ENCODE assay signal across 8 mouse cellular contexts in the genomic region with DNA sequence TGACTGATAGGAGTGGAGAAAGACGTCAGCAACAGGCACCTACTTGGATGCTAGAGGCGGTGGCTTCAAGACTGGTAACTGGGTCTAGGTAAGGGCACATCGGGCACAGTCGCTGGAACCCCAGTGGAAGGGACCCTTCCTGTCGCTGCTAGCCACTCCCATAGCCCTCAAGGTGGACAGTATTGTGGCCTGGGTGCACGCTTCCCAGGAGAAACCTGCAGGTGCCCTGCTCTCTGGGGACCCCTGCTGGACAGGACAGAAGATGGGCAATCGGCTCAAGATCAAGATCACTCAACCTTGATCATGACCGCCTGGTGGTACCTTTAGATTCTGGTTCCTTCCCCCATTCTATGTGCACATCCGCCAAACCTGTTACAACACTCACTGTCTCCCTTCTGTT. TPM values are rescaled to one million over a fixed set of nuclear protein-coding genes. Genes with fewer than 3 reads are reported as not detected.
DNase-seq lines count a peak whose midpoint lies in the region; ATAC-seq and TF ChIP-seq lines count a peak whose summit lies in the region.

No protein-coding gene starts in this region.

- no peak overlapping the region for H3K27ac ChIP-seq in cerebellum, adult 2 months (ENCODE audit: insufficient read depth, low read length)
- no peak overlapping the region for H3K27ac ChIP-seq in liver, embryonic 12.5 days
- no peak overlapping the region for H3K27ac ChIP-seq in forebrain, embryonic 11.5 days (ENCODE audit: low read depth, low read length)
- H3K27ac ChIP-seq in hindbrain, embryonic 16.5 days (ENCODE audit: low read depth, low read length) = no peak overlapping the region

- H3K36me3 ChIP-seq in liver, embryonic 12.5 days = no peaks in the 10 kb centered on the region
- no peaks in the 10 kb centered on the region for H3K36me3 ChIP-seq in forebrain, embryonic 11.5 days (ENCODE audit: control insufficient read depth, insufficient read depth, low read length)
- H3K36me3 ChIP-seq in hindbrain, embryonic 16.5 days (ENCODE audit: control insufficient read depth, insufficient read depth, low read length) = no peaks in the 10 kb centered on the region

- WGBS in cerebellum, adult 2 months = 58% methylated on average over 9 of the region's 9 CpGs
- 34% methylated on average over 9 of the region's 9 CpGs for WGBS in liver, embryonic 12.5 days (ENCODE audit: insufficient replicate concordance)
- WGBS in forebrain, embryonic 11.5 days = 56% methylated on average over 9 of the region's 9 CpGs
- 51% methylated on average over 9 of the region's 9 CpGs for WGBS in hindbrain, embryonic 16.5 days

- no peak overlapping the region for H3K4me3 ChIP-seq in cerebellum, adult 2 months (replicated peaks; ENCODE audit: insufficient read depth, low read depth, low read length)
- H3K4me3 ChIP-seq in liver, embryonic 12.5 days = no peak overlapping the region
- no peak overlapping the region for H3K4me3 ChIP-seq in forebrain, embryonic 11.5 days (ENCODE audit: low read depth, low read length)
- no peak overlapping the region for H3K4me3 ChIP-seq in hindbrain, embryonic 16.5 days (ENCODE audit: low read length)

- TF ChIP-seq CTCF in cerebellum, adult 2 months (IDR thresholded peaks at IDR 0.05; ENCODE audit: borderline replicate concordance, insufficient read depth, low read depth, low read length) = peak; percentile 49; the same call in 1 of the 2 replicates

- no peaks in the 10 kb centered on the region for H3K4me1 ChIP-seq in cerebellum, adult 2 months (ENCODE audit: control insufficient read depth, insufficient read depth, low read length)
- 0 out of 2 replicates have a peak, but pooled peaks cover 6% of the 10 kb centered on the region for H3K4me1 ChIP-seq in liver, embryonic 12.5 days
- H3K4me1 ChIP-seq in forebrain, embryonic 11.5 days (replicated peaks; ENCODE audit: control insufficient read depth, insufficient read depth, low read length) = no peaks in the 10 kb centered on the region
- H3K4me1 ChIP-seq in hindbrain, embryonic 16.5 days (ENCODE audit: control insufficient read depth, insufficient read depth, low read depth, low read length) = no peaks in the 10 kb centered on the region

- peak in 1 of 2 experiments; percentile 33 for DNase-seq in cerebellum, adult 2 months
- no peak for DNase-seq in cerebellum, adult 9-10 months
- peak; percentile 48 for DNase-seq in liver
- no peak for DNase-seq in forebrain, embryonic 11.5 days (ENCODE audit: low spot score)

- no peaks in the 10 kb centered on the region for H3K27me3 ChIP-seq in cerebellum, adult 2 months (ENCODE audit: control insufficient read depth, insufficient read depth, low read length)
- peaks cover 48% of the 10 kb centered on the region for H3K27me3 ChIP-seq in liver, embryonic 12.5 days (replicated peaks)
- no peaks in the 10 kb centered on the region for H3K27me3 ChIP-seq in forebrain, embryonic 11.5 days (ENCODE audit: control insufficient read depth, insufficient read depth, low read length)
- no peaks in the 10 kb centered on the region for H3K27me3 ChIP-seq in hindbrain, embryonic 16.5 days (replicated peaks; ENCODE audit: control insufficient read depth, insufficient read depth, low read length)

- H3K9ac ChIP-seq in liver, embryonic 12.5 days = no peak overlapping the region
- no peak overlapping the region for H3K9ac ChIP-seq in forebrain, embryonic 11.5 days (ENCODE audit: low read length)
- no peak overlapping the region for H3K9ac ChIP-seq in hindbrain, embryonic 16.5 days (ENCODE audit: low read depth, low read length)

- TF ChIP-seq POLR2A in cerebellum, adult 2 months (IDR thresholded peaks at IDR 0.05; ENCODE audit: borderline replicate concordance, insufficient read depth, low read length) = no peak

- H3K9me3 ChIP-seq in liver, embryonic 12.5 days (replicated peaks) = no peaks in the 10 kb centered on the region
- no peaks in the 10 kb centered on the region; the same call in 1 of the 2 replicates for H3K9me3 ChIP-seq in forebrain, embryonic 11.5 days (ENCODE audit: control insufficient read depth, low read length)
- 0 out of 2 replicates have a peak, but pooled peaks cover 3% of the 10 kb centered on the region for H3K9me3 ChIP-seq in hindbrain, embryonic 16.5 days (ENCODE audit: control insufficient read depth, low read length)

- ATAC-seq in liver, embryonic 12.5 days = no peak
- peak; percentile 77 for ATAC-seq in erythroid progenitor cell, adult 5-6 weeks (replicated peaks; ENCODE audit: low FRiP score, poor library complexity, severe bottlenecking)
- peak; percentile 63; the same call in 1 of the 2 replicates for ATAC-seq in megakaryocyte progenitor cell, adult 5-6 weeks (replicated peaks; ENCODE audit: poor library complexity)
- no peak for ATAC-seq in forebrain, embryonic 11.5 days (replicated peaks; ENCODE audit: low FRiP score)
- ATAC-seq in hindbrain, embryonic 16.5 days = no peak

- H3K4me2 ChIP-seq in liver, embryonic 12.5 days = no peak overlapping the region
- no peak overlapping the region for H3K4me2 ChIP-seq in forebrain, embryonic 11.5 days (ENCODE audit: low read depth, low read length, severe bottlenecking)
- no peak overlapping the region for H3K4me2 ChIP-seq in hindbrain, embryonic 16.5 days (ENCODE audit: low read length)

RNA-seq across cellular contexts. Expression of a gene that starts 6.3 kb away (rescaled TPM):
- 31.2 and 31.4 TPM in 2 replicates for polyA plus RNA-seq in cerebellum, adult 2 months (2012; rRNA removed)
- polyA plus RNA-seq in liver, embryonic 12.5 days (2016; fragmentation: Nextera tagmentation; extraction: Ambion mirVana) = 1.6 and 2.5 TPM in 2 replicates
- total RNA-seq in erythroid progenitor cell, adult 5-6 weeks (2015; ENCODE audit: low replicate concordance) = 35.0 and 39.8 TPM in 2 replicates
- total RNA-seq in erythroid progenitor cell, adult 5-6 weeks (2017; ENCODE audit: low replicate concordance) = 40.1 and 60.7 TPM in 2 replicates
- total RNA-seq in megakaryocyte progenitor cell, adult 5-6 weeks (2015) = 6.4 and 8.0 TPM in 2 replicates
- 5.5 and 5.8 TPM in 2 replicates for total RNA-seq in megakaryocyte progenitor cell, adult 5-6 weeks (2017)
- 3.2 and 3.8 TPM in 2 replicates for polyA plus RNA-seq in forebrain, embryonic 11.5 days (2014; fragmentation: Nextera tagmentation; extraction: Ambion mirVana)
- polyA plus RNA-seq in hindbrain, embryonic 16.5 days (2015; fragmentation: Nextera tagmentation; extraction: Ambion mirVana) = 5.8 and 6.6 TPM in 2 replicates

RNA-seq across cellular contexts. Expression of a gene that starts 47.8 kb away (rescaled TPM):
- 16.5 and 16.8 TPM in 2 replicates for polyA plus RNA-seq in cerebellum, adult 2 months (2012; rRNA removed)
- 18.5 and 20.1 TPM in 2 replicates for polyA plus RNA-seq in liver, embryonic 12.5 days (2016; fragmentation: Nextera tagmentation; extraction: Ambion mirVana)
- total RNA-seq in erythroid progenitor cell, adult 5-6 weeks (2015; ENCODE audit: low replicate concordance) = 2.5 and 10.9 TPM in 2 replicates
- total RNA-seq in erythroid progenitor cell, adult 5-6 weeks (2017; ENCODE audit: low replicate concordance) = 1.2 and 2.0 TPM in 2 replicates
- total RNA-seq in megakaryocyte progenitor cell, adult 5-6 weeks (2015) = 31.2 and 43.3 TPM in 2 replicates
- total RNA-seq in megakaryocyte progenitor cell, adult 5-6 weeks (2017) = 54.4 and 65.8 TPM in 2 replicates
- 19.4 and 24.0 TPM in 2 replicates for polyA plus RNA-seq in forebrain, embryonic 11.5 days (2014; fragmentation: Nextera tagmentation; extraction: Ambion mirVana)
- 38.0 and 38.6 TPM in 2 replicates for polyA plus RNA-seq in hindbrain, embryonic 16.5 days (2015; fragmentation: Nextera tagmentation; extraction: Ambion mirVana)

Comparison
In these comparisons a context has a peak if more than half of its experiments do, and no peak if none do; other contexts are left out.
1. ATAC-seq: peak in erythroid progenitor cell, adult 5-6 weeks (single experiment) and megakaryocyte progenitor cell, adult 5-6 weeks (single experiment); none in liver, embryonic 12.5 days (single experiment), forebrain, embryonic 11.5 days (single experiment) and hindbrain, embryonic 16.5 days (single experiment).